Mouse (Mus musculus): ENCODE results near the gene Ankrd6. TPM values are rescaled to one million over a fixed set of nuclear protein-coding genes. Genes with fewer than 3 reads are reported as not detected.

Gene Ankrd6
- total and polyA plus RNA-seq, 3 experiments, result 1.1 to 1.8 TPM; not detected in 1

- H3K9ac ChIP-seq (ENCODE audit: control insufficient read depth, low read depth, low read length, poor library complexity, severe bottlenecking), result no peak overlapping the region
- H3K4me1 ChIP-seq (ENCODE audit: control insufficient read depth in 1 of 2, insufficient read depth in 2 of 2, low read length in 2 of 2), result no peaks in the 10 kb centered on the region
- TF ChIP-seq ZNF384 (IDR thresholded peaks at IDR 0.05; ENCODE audit: low read depth, low read length) (no peak), CHD1 (IDR thresholded peaks at IDR 0.05; ENCODE audit: low read depth, low read length) (no peak), E2F4 (IDR thresholded peaks at IDR 0.05; ENCODE audit: borderline replicate concordance, low read depth, low read length) (no peak), MAX (IDR thresholded peaks at IDR 0.05; ENCODE audit: low read length) (no peak), GABPA (IDR thresholded peaks at IDR 0.05; ENCODE audit: low read depth, low read length) (no peak)
- no peak overlapping the region for H3K4me3 ChIP-seq (ENCODE audit: control insufficient read depth in 1 of 2, insufficient read depth in 1 of 2, low read depth in 2 of 2, low read length in 2 of 2)
- H3K79me2 ChIP-seq (ENCODE audit: control insufficient read depth, insufficient read depth, low read length, poor library complexity), result no peaks in the 10 kb centered on the region
- no peak overlapping the region for H3K27ac ChIP-seq (ENCODE audit: control insufficient read depth, low read depth, low read length)
- DNase-seq (ENCODE audit: low read depth, low spot score), result peak; percentile 11
- H3K27me3 ChIP-seq (ENCODE audit: control insufficient read depth in 1 of 2, insufficient read depth in 2 of 2, low read length in 2 of 2), result peaks cover 2 to 4% of the 10 kb centered on the region in 2 experiments; a peak in 3 of 4 replicates
- H3K9me3 ChIP-seq (replicated peaks; ENCODE audit: insufficient read depth, low read length), result no peaks in the 10 kb centered on the region
- H3K36me3 ChIP-seq (ENCODE audit: control insufficient read depth in 1 of 2, insufficient read depth in 2 of 2, low read length in 2 of 2), result no peaks in the 10 kb centered on the region
Observed at GRCm38 (mm10) chr4:32920863-32921262, 29.8 kb downstream of the Ankrd6 start.

- Histone ChIP-seq H3K9me3 (replicated peaks; ENCODE audit: insufficient read depth, low read length) (no peaks in the 10 kb centered on the region), H3K4me1 (ENCODE audit: control insufficient read depth in 1 of 2, insufficient read depth in 2 of 2, low read length in 2 of 2) (no peaks in the 10 kb centered on the region), H3K27me3 (ENCODE audit: control insufficient read depth in 1 of 2, insufficient read depth in 2 of 2, low read length in 2 of 2) (peaks cover 2 to 4% of the 10 kb centered on the region in 2 experiments; a peak in 3 of 4 replicates), H3K27ac (ENCODE audit: control insufficient read depth, low read depth, low read length) (no peak overlapping the region), H3K4me3 (ENCODE audit: control insufficient read depth in 1 of 2, insufficient read depth in 1 of 2, low read depth in 2 of 2, low read length in 2 of 2) (no peak overlapping the region), H3K36me3 (ENCODE audit: control insufficient read depth in 1 of 2, insufficient read depth in 2 of 2, low read length in 2 of 2) (no peaks in the 10 kb centered on the region), H3K9ac (ENCODE audit: control insufficient read depth, low read depth, low read length, poor library complexity, severe bottlenecking) (no peak overlapping the region), H3K79me2 (ENCODE audit: control insufficient read depth, insufficient read depth, low read length, poor library complexity) (no peaks in the 10 kb centered on the region)
- TF ChIP-seq MAFK (IDR thresholded peaks at IDR 0.05; ENCODE audit: borderline replicate concordance, low read depth, low read length) (no peak), UBTF (IDR thresholded peaks at IDR 0.05; ENCODE audit: borderline replicate concordance, insufficient read depth, low read depth, low read length) (no peak), CHD2 (IDR thresholded peaks at IDR 0.05; ENCODE audit: low read length) (no peak), CTCF (IDR thresholded peaks at IDR 0.05 in 2 of 3, conservative IDR thresholded peaks at IDR 0.05 in 1 of 3; ENCODE audit: control insufficient read depth in 1 of 3, insufficient read depth in 1 of 3, low read depth in 2 of 3, low read length in 3 of 3, poor library complexity in 1 of 3, severe bottlenecking in 1 of 3) (no peak), POLR2AphosphoS5 (IDR thresholded peaks at IDR 0.05; ENCODE audit: borderline replicate concordance, low read depth, low read length) (no peak), MXI1 (IDR thresholded peaks at IDR 0.05; ENCODE audit: low read depth, low read length) (no peak), ZMIZ1 (IDR thresholded peaks at IDR 0.05; ENCODE audit: low read depth, low read length) (no peak), ZKSCAN1 (IDR thresholded peaks at IDR 0.05; ENCODE audit: low read depth, low read length) (no peak), GATA1 (IDR thresholded peaks at IDR 0.05; ENCODE audit: low read depth, low read length) (no peak), ZC3H11A (IDR thresholded peaks at IDR 0.05; ENCODE audit: low read depth, low read length) (no peak), USF1 (IDR thresholded peaks at IDR 0.05; ENCODE audit: low read depth, low read length) (no peak), JUND (IDR thresholded peaks at IDR 0.05; ENCODE audit: low read depth, low read length) (no peak), CHD1 (IDR thresholded peaks at IDR 0.05; ENCODE audit: low read depth, low read length) (no peak)
- no peak for DNase-seq (ENCODE audit: low read depth, low spot score)
Observed at GRCm38 (mm10) chr4:32918571-32918970, 32.1 kb downstream of the Ankrd6 start.
